Mouse (Mus musculus): ENCODE data around the gene Gm28710.

DNA sequence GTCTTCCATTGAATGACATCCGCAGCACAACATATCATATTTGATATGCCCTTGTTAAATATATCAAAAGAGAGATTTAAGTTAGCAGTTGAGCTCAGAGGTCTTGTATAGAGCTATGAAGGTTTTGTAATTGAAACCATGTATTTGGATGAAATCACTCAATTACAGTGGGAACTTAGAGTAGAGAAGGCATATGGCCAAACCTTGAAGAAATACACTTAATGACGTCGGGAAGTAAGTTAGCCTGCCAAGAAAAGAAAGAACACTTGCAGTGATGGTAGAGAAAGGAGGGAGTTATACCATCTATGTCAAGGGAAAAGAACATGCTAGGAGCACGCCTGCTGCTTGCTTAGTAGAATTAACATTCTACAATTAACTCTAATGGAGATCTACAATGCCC lies 11.1 kb downstream of the Gm28710 start:
- TF ChIP-seq CTCF (IDR thresholded peaks at IDR 0.05; ENCODE audit: low read depth) (no peak), EP300 (IDR thresholded peaks at IDR 0.05; ENCODE audit: low read depth) (no peak)

All from liver, postnatal 0 days (tissue).